Comparison of ENCODE assay signal across 27 mouse cellular contexts in genomic region chr11:44513026-44513422, GRCm38 (mm10). TPM values are rescaled to one million over a fixed set of nuclear protein-coding genes. Genes with fewer than 3 reads are reported as not detected.
DNase-seq lines count a peak whose midpoint lies in the region; ATAC-seq and TF ChIP-seq lines count a peak whose summit lies in the region.
"Had no signal": no experiment of that assay in that cellular context is flagged by ENCODE, and none has a peak within 500 bp of the region (broad histone marks: within the 10 kb centered on the region; RNA-seq: fewer than 3 reads in every experiment).

No protein-coding gene starts in this region.

- ATAC-seq in heart, embryonic 11.5 days (replicated peaks; ENCODE audit: insufficient number of reproducible peaks, low FRiP score, low TSS enrichment), result no peak
- peak; percentile 42 for ATAC-seq in erythroblast, adult 5-6 weeks (replicated peaks; ENCODE audit: low FRiP score, poor library complexity, severe bottlenecking)
- peak; percentile 64 for ATAC-seq in liver, embryonic 14.5 days (ENCODE audit: insufficient read depth)
- ATAC-seq in megakaryocyte-erythroid progenitor cell, adult 5-6 weeks (replicated peaks; ENCODE audit: low FRiP score, low TSS enrichment, poor library complexity, severe bottlenecking), result 0 out of 2 replicates have a peak, but pooled peaks have one; percentile 12
- ATAC-seq: forebrain, embryonic 16.5 days; hindbrain, postnatal 0 days had no signal

- H3K9me3 ChIP-seq in heart, embryonic 11.5 days (replicated peaks; ENCODE audit: control insufficient read depth, low read length), result no peaks in the 10 kb centered on the region
- H3K9me3 ChIP-seq in liver, embryonic 14.5 days (ENCODE audit: control insufficient read depth, low read length), result no peaks in the 10 kb centered on the region
- H3K9me3 ChIP-seq: hindbrain, embryonic 12.5 days; intestine, embryonic 15.5 days; limb, embryonic 15.5 days; lung, embryonic 15.5 days; megakaryocyte, embryonic 14.5 days had no signal

- H3K4me2 ChIP-seq in heart, embryonic 11.5 days, result no peak overlapping the region
- peak overlapping the region; percentile 72 for H3K4me2 ChIP-seq in liver, embryonic 14.5 days (ENCODE audit: low read depth)
- H3K4me2 ChIP-seq: hindbrain, embryonic 12.5 days; intestine, embryonic 15.5 days; limb, embryonic 15.5 days; lung, embryonic 15.5 days had no signal

- intact Hi-C loops in heart, postnatal 36 days (cut with DNase I), result no loop called here

- 55% methylated on average over 2 of the region's 2 CpGs for WGBS in heart, embryonic 11.5 days (ENCODE audit: insufficient replicate concordance)
- WGBS in liver, embryonic 14.5 days (ENCODE audit: insufficient replicate concordance), result 6% methylated on average over 2 of the region's 2 CpGs

- no peak overlapping the region for H3K4me3 ChIP-seq in heart, embryonic 11.5 days (ENCODE audit: low read depth, low read length)
- H3K4me3 ChIP-seq in liver, embryonic 14.5 days (ENCODE audit: insufficient read depth in 1 of 2, low read depth in 2 of 2, low read length in 2 of 2), result peak overlapping the region in 1 of 2 experiments; percentile 30; a peak in 2 of 4 replicates
- H3K4me3 ChIP-seq: gastrocnemius, adult 2 months; hindbrain, embryonic 12.5 days; intestine, embryonic 15.5 days; limb, embryonic 15.5 days; lung, embryonic 15.5 days; megakaryocyte, embryonic 14.5 days had no signal

- peak; percentile 83 for TF ChIP-seq EP300 in liver, embryonic 14.5 days (IDR thresholded peaks at IDR 0.05; ENCODE audit: low read depth)

- no peak for DNase-seq in heart, postnatal 36 days
- DNase-seq in liver, embryonic 14.5 days (ENCODE audit: low read depth in 3 of 3, low spot score in 3 of 3), result peak in 1 of 3 experiments; percentile 53
- no peak for DNase-seq in right cerebral cortex, postnatal 36 days (ENCODE audit: low spot score in 2 of 2)
- no peak for DNase-seq in cerebellum, adult 18-20 months
- DNase-seq in kidney, adult 8-10 months, result no peak
- DNase-seq: adrenal gland, postnatal 25 days; cerebellum, adult 8-10 months; cerebellum, postnatal 25 days; gastrocnemius, adult 2 months; gastrocnemius, postnatal 36 days; heart, adult 18-20 months; heart, postnatal 14 days; left cerebral cortex, postnatal 4 days; lung, postnatal 36 days; midbrain, embryonic 14.5 days; right cerebral cortex, postnatal 25 days had no signal

- H3K9ac ChIP-seq in heart, embryonic 11.5 days (ENCODE audit: low read depth, low read length), result no peak overlapping the region
- H3K9ac ChIP-seq in liver, embryonic 14.5 days (replicated peaks), result peak overlapping the region; percentile 67
- H3K9ac ChIP-seq: hindbrain, embryonic 12.5 days; intestine, embryonic 15.5 days; limb, embryonic 15.5 days; lung, embryonic 15.5 days had no signal

- no peaks in the 10 kb centered on the region for H3K4me1 ChIP-seq in heart, embryonic 11.5 days (ENCODE audit: control insufficient read depth, insufficient read depth, low read length)
- peaks cover 78 to 81% of the 10 kb centered on the region in 2 experiments for H3K4me1 ChIP-seq in liver, embryonic 14.5 days (replicated peaks; ENCODE audit: control insufficient read depth in 2 of 2, insufficient read depth in 2 of 2, low read length in 1 of 2)
- H3K4me1 ChIP-seq: limb, embryonic 15.5 days had no signal

- peak overlapping the region; percentile 67; the same call in 1 of the 2 replicates for H3K27ac ChIP-seq in heart, embryonic 11.5 days (ENCODE audit: low read depth, low read length)
- peak overlapping the region; percentile 97 for H3K27ac ChIP-seq in liver, embryonic 14.5 days
- H3K27ac ChIP-seq: gastrocnemius, adult 2 months; hindbrain, embryonic 12.5 days; hindbrain, postnatal 0 days; intestine, embryonic 15.5 days; kidney, postnatal 0 days; limb, embryonic 15.5 days; lung, embryonic 15.5 days had no signal

- no peaks in the 10 kb centered on the region for H3K27me3 ChIP-seq in heart, embryonic 11.5 days (ENCODE audit: control insufficient read depth, insufficient read depth, low read length)
- H3K27me3 ChIP-seq in liver, embryonic 14.5 days (ENCODE audit: control insufficient read depth, insufficient read depth, low read length), result no peaks in the 10 kb centered on the region
- H3K27me3 ChIP-seq: hindbrain, embryonic 12.5 days; intestine, embryonic 15.5 days; limb, embryonic 15.5 days; lung, embryonic 15.5 days had no signal

- no peak for TF ChIP-seq CTCF in liver, embryonic 14.5 days (IDR thresholded peaks at IDR 0.05; ENCODE audit: low read depth)

- H3K36me3 ChIP-seq in heart, embryonic 11.5 days (ENCODE audit: control insufficient read depth, insufficient read depth, low read length), result no peaks in the 10 kb centered on the region
- no peaks in the 10 kb centered on the region for H3K36me3 ChIP-seq in liver, embryonic 14.5 days (replicated peaks; ENCODE audit: control insufficient read depth, insufficient read depth, low read depth)
- H3K36me3 ChIP-seq: hindbrain, embryonic 12.5 days; intestine, embryonic 15.5 days; limb, embryonic 15.5 days; lung, embryonic 15.5 days had no signal

RNA-seq across cellular contexts. Expression of gene Rnf145, which starts 5.7 kb away (rescaled TPM):
- polyA plus RNA-seq in heart, embryonic 11.5 days (2014; fragmentation: Nextera tagmentation; extraction: Ambion mirVana), result 60.4 and 64.4 TPM in 2 replicates
- 10 to 100 TPM; 16.5 to 18.5 TPM for total RNA-seq in heart, postnatal 36 days (2021)
- 193 and 204 TPM in 2 replicates for total RNA-seq in erythroblast, adult 5-6 weeks (2015; ENCODE audit: low replicate concordance)
- total RNA-seq in erythroblast, adult 5-6 weeks (2017; ENCODE audit: low replicate concordance), result 394 and 452 TPM in 2 replicates
- polyA plus RNA-seq in liver, embryonic 14.5 days (2012; rRNA removed), result 40.8 and 45.8 TPM in 2 replicates
- 49.0 and 54.7 TPM in 2 replicates for polyA plus RNA-seq in liver, embryonic 14.5 days (2014; fragmentation: Nextera tagmentation; extraction: Ambion mirVana)
- total RNA-seq in megakaryocyte-erythroid progenitor cell, adult 5-6 weeks (2014; fragmentation: Nextera tagmentation), result 55.1 and 77.7 TPM in 2 replicates
- 37.7 and 41.5 TPM in 2 replicates for total RNA-seq in megakaryocyte-erythroid progenitor cell, adult 5-6 weeks (2017)

RNA-seq across cellular contexts. Expression of gene Ublcp1, which starts 42.7 kb away (rescaled TPM):
- 54.4 and 58.4 TPM in 2 replicates for polyA plus RNA-seq in heart, embryonic 11.5 days (2014; fragmentation: Nextera tagmentation; extraction: Ambion mirVana)
- 10 to 100 TPM; 43.0 to 43.1 TPM for total RNA-seq in heart, postnatal 36 days (2021)
- 224 and 301 TPM in 2 replicates for total RNA-seq in erythroblast, adult 5-6 weeks (2015; ENCODE audit: low replicate concordance)
- total RNA-seq in erythroblast, adult 5-6 weeks (2017; ENCODE audit: low replicate concordance), result 191 and 230 TPM in 2 replicates
- polyA plus RNA-seq in liver, embryonic 14.5 days (2012; rRNA removed), result 17.2 and 30.4 TPM in 2 replicates
- 46.6 and 49.1 TPM in 2 replicates for polyA plus RNA-seq in liver, embryonic 14.5 days (2014; fragmentation: Nextera tagmentation; extraction: Ambion mirVana)
- 51.7 and 58.8 TPM in 2 replicates for total RNA-seq in megakaryocyte-erythroid progenitor cell, adult 5-6 weeks (2014; fragmentation: Nextera tagmentation)
- 122 and 125 TPM in 2 replicates for total RNA-seq in megakaryocyte-erythroid progenitor cell, adult 5-6 weeks (2017)
